Mouse (Mus musculus) hindbrain, embryonic 15.5 days (tissue): ENCODE measurements around the gene Crhr2. TPM values are rescaled to one million over a fixed set of nuclear protein-coding genes. Genes with fewer than 3 reads are reported as not detected.

Experiments used
- ATAC-seq: fragments of 200-750 bp; cut with Nextera tagmentation; 2 replicates; pipeline ENCODE4 v1.8.0; 2017; ENCODE audit warnings: low read depth, moderate number of reproducible peaks, moderate TSS enrichment; ENCODE audit not compliant: low FRiP score
- H3K27ac ChIP-seq: fragments of 300-500 bp; sonication (generic); replicated peaks from 2 replicates; pipeline ENCODE4 v1.5.1; 2015; ENCODE audit warnings: mild to moderate bottlenecking, inconsistent platforms
- H3K27me3 ChIP-seq: fragments of 300-500 bp; sonication (generic); 2 replicates; pipeline ENCODE4 v1.6.1; 2015; ENCODE audit warnings: control low read depth, inconsistent platforms
- H3K36me3 ChIP-seq: fragments of 300-500 bp; sonication (generic); 2 replicates; pipeline ENCODE4 v1.6.1; 2015; ENCODE audit warnings: control low read depth, inconsistent platforms
- H3K4me1 ChIP-seq: fragments of 300-500 bp; sonication (generic); replicated peaks from 2 replicates; pipeline ENCODE4 v1.6.1; 2015; ENCODE audit warnings: control low read depth, inconsistent platforms
- H3K4me2 ChIP-seq: fragments of 300-500 bp; sonication (generic); 2 replicates; pipeline ENCODE4 v1.6.1; 2015; ENCODE audit warnings: moderate library complexity, mild to moderate bottlenecking, inconsistent platforms
- H3K4me3 ChIP-seq: fragments of 300-500 bp; sonication (generic); 2 replicates; pipeline ENCODE4 v1.5.1; 2015; ENCODE audit warnings: mild to moderate bottlenecking, inconsistent platforms
- H3K9ac ChIP-seq: fragments of 300-500 bp; sonication (generic); 2 replicates; pipeline ENCODE4 v1.6.1; 2015; ENCODE audit warnings: inconsistent platforms
- H3K9me3 ChIP-seq: fragments of 300-500 bp; sonication (generic); 2 replicates; pipeline ENCODE4 v1.6.1; 2016; ENCODE audit warnings: control low read depth, inconsistent platforms
- WGBS: fragments of 180-500 bp; shearing (Covaris S2); methylation state at CpG from one replicate; pipeline ENCODE4 v1.1.7; 2015; 5-methylcytosine and 5-hydroxymethylcytosine counted together
- polyA plus RNA-seq: library from polyadenylated mRNA; unstranded; fragments of >200 nt; fragmentation: Nextera tagmentation; extraction: Ambion mirVana; gene quantifications from 2 replicates; pipeline ENCODE4 v1.2.1, GENCODE M21; 2015

Crhr2 gene
- polyA plus RNA-seq, 1 experiment from 2014 or later: 1.3 TPM

DNA sequence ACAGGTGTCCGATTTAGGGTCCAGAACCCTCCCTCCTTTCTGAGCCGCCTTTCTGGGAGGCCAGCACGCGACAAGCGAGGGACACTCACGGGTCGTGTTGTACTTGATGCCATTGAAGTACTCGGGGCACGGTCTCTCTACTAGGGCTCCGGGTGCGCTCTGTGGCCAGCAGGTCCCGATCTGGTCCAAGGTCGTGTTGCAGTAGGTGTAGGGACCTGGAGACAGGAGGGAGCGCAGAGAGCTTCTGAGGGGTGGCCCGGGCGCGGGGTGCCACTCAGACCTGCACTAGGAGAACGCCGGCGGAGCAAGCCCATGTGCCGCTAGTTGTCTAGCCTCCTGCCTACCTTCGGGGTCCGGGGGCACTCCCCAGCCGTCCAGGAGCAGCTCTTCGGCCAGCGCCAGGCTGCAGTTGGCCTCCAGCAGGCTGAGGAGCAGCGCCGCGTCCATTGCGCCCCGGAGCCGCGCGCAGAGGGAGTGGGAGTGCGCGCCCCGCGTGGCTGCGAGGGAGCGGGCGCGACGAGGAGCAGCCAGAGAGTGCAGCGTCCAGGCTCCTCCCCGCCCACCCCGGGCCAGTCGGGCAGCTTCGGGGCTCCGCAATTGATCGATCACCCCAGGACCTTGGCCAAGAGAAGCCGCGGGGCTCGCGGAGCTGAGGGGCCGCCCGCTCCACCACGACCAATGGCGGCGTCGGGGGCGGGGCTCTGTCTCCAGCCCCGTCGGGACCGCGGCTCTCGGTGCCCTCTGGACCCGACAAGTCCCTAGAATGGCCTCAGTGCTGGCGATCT lies 15.3 kb downstream of the Crhr2 start:
- H3K27ac ChIP-seq: no peak overlapping the region
- under 1% methylated on average over 68 of the region's 68 CpGs for WGBS
- peak overlapping the region; percentile 42 for H3K9ac ChIP-seq
- H3K27me3 ChIP-seq: peaks cover 55% of the 10 kb centered on the region
- peak overlapping the region; percentile 56 for H3K4me3 ChIP-seq
- ATAC-seq: peak; percentile 64
- H3K4me1 ChIP-seq: peaks cover 22% of the 10 kb centered on the region
- H3K36me3 ChIP-seq: no peaks in the 10 kb centered on the region
- H3K9me3 ChIP-seq: no peaks in the 10 kb centered on the region
- H3K4me2 ChIP-seq: peak overlapping the region; percentile 86

GRCm38 (mm10) chr6:55108358-55108757 lies 24.5 kb downstream of the Crhr2 start:
- Histone ChIP-seq H3K27me3 (no peaks in the 10 kb centered on the region; the same call in 1 of the 2 replicates), H3K4me2 (no peak overlapping the region), H3K9me3 (no peaks in the 10 kb centered on the region), H3K4me3 (no peak overlapping the region), H3K27ac (no peak overlapping the region), H3K9ac (no peak overlapping the region), H3K36me3 (no peaks in the 10 kb centered on the region), H3K4me1 (no peaks in the 10 kb centered on the region)
- WGBS: 18% methylated on average over 7 of the region's 7 CpGs
- no peak for ATAC-seq

DNA sequence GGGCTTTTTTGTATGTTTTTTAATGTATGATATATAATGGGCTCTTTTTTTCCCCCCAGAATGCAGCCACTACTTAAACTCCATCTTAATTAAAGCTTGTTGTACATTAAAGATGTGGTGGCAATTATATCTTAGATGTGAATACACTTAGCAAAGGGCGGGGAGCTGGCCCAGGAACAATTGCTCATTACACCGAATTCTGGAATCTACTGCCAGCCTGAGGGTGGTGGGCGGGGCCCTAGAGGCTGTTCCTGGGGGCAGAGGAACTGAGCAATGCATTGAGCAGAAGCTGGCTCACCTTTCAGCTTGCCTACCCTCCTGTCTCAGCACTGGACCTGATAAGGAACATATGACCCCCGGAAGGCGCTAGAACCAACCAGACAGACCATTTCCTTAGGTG lies 34.2 kb downstream of the Crhr2 start:
- 84% methylated on average over 5 of the region's 5 CpGs for WGBS

GRCm38 (mm10) chr6:55098030-55098429 lies 34.8 kb downstream of the Crhr2 start:
- peaks cover 5% of the 10 kb centered on the region; the same call in 1 of the 2 replicates for H3K4me1 ChIP-seq
- H3K9me3 ChIP-seq: no peaks in the 10 kb centered on the region
- H3K27me3 ChIP-seq: no peaks in the 10 kb centered on the region
- H3K4me2 ChIP-seq: no peak overlapping the region
- no peak for ATAC-seq
- WGBS: 70% methylated on average over 5 of the region's 5 CpGs
- no peak overlapping the region for H3K4me3 ChIP-seq
- no peak overlapping the region for H3K27ac ChIP-seq
- no peaks in the 10 kb centered on the region for H3K36me3 ChIP-seq
- no peak overlapping the region for H3K9ac ChIP-seq

More for the DNA sequence above, 34.2 kb downstream of the Crhr2 start:
- Histone ChIP-seq H3K9ac (no peak overlapping the region), H3K27me3 (no peaks in the 10 kb centered on the region), H3K4me3 (no peak overlapping the region), H3K4me2 (no peak overlapping the region), H3K4me1 (peaks cover 4% of the 10 kb centered on the region; the same call in 1 of the 2 replicates), H3K9me3 (no peaks in the 10 kb centered on the region), H3K27ac (no peak overlapping the region), H3K36me3 (no peaks in the 10 kb centered on the region)
- no peak for ATAC-seq

GRCm38 (mm10) chr6:55093431-55094146 lies 39.2 kb downstream of the Crhr2 start:
- no peak overlapping the region for H3K4me3 ChIP-seq
- H3K4me1 ChIP-seq: peaks cover 5% of the 10 kb centered on the region; the same call in 1 of the 2 replicates
- no peaks in the 10 kb centered on the region for H3K9me3 ChIP-seq
- H3K27me3 ChIP-seq: no peaks in the 10 kb centered on the region
- H3K27ac ChIP-seq: no peak overlapping the region
- peak; percentile 71; the same call in 1 of the 2 replicates for ATAC-seq
- H3K36me3 ChIP-seq: no peaks in the 10 kb centered on the region
- 53% methylated on average over 6 of the region's 6 CpGs for WGBS
- no peak overlapping the region for H3K9ac ChIP-seq
- H3K4me2 ChIP-seq: no peak overlapping the region

DNA sequence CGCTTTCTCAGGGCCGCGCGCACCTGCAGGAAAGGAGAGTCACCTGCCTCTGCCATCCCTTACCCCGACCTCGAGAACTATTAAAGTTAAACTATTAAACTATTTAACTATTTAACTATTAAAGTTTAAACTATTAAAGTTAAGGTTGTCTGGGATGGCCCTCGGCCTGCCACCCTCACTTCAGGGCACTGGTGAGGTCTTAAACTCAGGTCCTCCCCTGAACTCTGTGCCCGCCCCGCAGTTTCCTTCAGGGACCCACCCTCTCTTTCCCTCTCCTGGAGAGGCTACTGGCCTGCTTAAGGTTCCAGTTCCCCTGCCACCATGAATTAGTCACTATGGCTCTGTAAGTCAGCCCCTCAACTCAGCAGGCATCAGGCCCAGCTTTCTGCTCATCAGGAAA lies 41.4 kb downstream of the Crhr2 start:
- no peak overlapping the region for H3K9ac ChIP-seq

DNA sequence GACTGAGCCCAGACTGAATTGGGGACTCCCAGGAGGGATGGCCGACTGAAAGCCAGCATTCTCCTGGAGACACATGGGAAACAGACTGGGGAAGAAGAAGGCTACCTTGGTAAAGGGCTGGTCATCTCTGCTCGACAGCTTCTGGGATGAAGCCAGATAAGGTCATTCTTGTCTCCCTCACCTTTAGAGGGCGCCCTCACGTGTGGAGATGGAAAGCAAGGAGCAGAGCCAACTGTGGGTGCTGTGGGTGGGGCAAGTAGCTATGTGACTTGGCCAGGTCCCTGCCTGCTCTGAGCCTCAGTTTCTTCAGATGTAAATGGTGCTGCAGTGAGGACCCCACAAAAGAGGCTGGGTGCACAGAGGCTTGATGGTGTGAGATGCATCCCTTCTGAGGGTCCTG lies 42.2 kb downstream of the Crhr2 start:
- WGBS: 49% methylated on average over 4 of the region's 4 CpGs

More for the DNA sequence above, 41.4 kb downstream of the Crhr2 start:
- Histone ChIP-seq H3K27ac (no peak overlapping the region), H3K27me3 (no peaks in the 10 kb centered on the region), H3K9me3 (no peaks in the 10 kb centered on the region), H3K4me2 (no peak overlapping the region), H3K4me1 (peaks cover 5% of the 10 kb centered on the region; the same call in 1 of the 2 replicates), H3K36me3 (no peaks in the 10 kb centered on the region), H3K4me3 (no peak overlapping the region)
- ATAC-seq: no peak
- WGBS: 98% methylated on average over 9 of the region's 9 CpGs

GRCm38 (mm10) chr6:55087355-55087754 lies 45.5 kb downstream of the Crhr2 start:
- Histone ChIP-seq H3K4me2 (no peak overlapping the region), H3K9ac (no peak overlapping the region), H3K4me3 (no peak overlapping the region), H3K4me1 (no peaks in the 10 kb centered on the region), H3K27me3 (no peaks in the 10 kb centered on the region), H3K27ac (no peak overlapping the region), H3K36me3 (no peaks in the 10 kb centered on the region), H3K9me3 (no peaks in the 10 kb centered on the region)
- 63% methylated on average over 4 of the region's 4 CpGs for WGBS
- ATAC-seq: no peak

More for the DNA sequence above, 42.2 kb downstream of the Crhr2 start:
- Histone ChIP-seq H3K4me2 (no peak overlapping the region), H3K4me1 (peaks cover 5% of the 10 kb centered on the region; the same call in 1 of the 2 replicates), H3K9ac (no peak overlapping the region), H3K4me3 (no peak overlapping the region), H3K27ac (no peak overlapping the region), H3K36me3 (no peaks in the 10 kb centered on the region), H3K27me3 (no peaks in the 10 kb centered on the region), H3K9me3 (no peaks in the 10 kb centered on the region)
- no peak for ATAC-seq

DNA sequence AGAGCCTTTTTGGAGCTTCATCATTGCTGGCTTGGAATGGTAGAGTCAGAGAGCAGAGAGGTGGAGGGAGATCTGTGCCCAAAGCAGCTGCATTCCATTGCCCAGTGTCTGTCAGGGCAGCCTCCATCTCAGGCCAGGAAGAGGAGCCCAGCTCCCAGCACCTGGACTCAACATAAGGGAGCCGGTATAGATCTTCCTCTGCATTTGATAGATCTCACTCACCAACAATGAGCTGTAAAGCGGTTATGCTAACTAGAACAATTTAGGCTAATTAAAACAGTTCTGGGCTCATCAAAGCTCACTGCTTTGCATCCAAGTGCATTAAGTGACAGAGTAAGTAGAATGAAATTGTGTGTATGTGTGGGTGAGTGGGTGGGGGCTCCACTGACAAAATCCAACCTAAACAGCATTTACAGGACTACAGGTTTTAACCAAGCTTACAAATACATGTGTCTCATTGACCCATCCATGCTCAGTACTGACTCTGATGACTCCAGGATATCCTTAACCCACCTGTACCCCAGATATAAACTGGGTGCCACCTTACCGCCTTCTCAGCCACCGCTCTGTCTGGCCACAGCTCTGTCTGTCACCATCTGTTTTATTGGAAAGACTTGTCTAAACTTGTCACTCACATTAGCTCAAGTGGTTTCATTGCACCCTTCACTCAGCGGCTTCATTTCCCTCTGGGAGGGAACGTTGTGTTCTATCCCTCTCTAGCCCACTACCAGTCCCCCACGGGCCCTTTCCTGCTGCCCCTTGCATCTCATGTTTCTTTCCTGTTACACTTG lies 50.4 kb downstream of the Crhr2 start:
- no peak; the same call in 1 of the 2 replicates for ATAC-seq
- Histone ChIP-seq H3K36me3 (peaks cover 33% of the 10 kb centered on the region), H3K4me1 (no peaks in the 10 kb centered on the region), H3K27ac (no peak overlapping the region), H3K4me2 (no peak overlapping the region), H3K27me3 (no peaks in the 10 kb centered on the region), H3K4me3 (no peak overlapping the region), H3K9ac (no peak overlapping the region), H3K9me3 (no peaks in the 10 kb centered on the region)
- WGBS: 79% methylated on average over 7 of the region's 7 CpGs

- H3K9me3 ChIP-seq: no peaks in the 10 kb centered on the region
- peaks cover 40% of the 10 kb centered on the region for H3K36me3 ChIP-seq
- H3K9ac ChIP-seq: no peak overlapping the region
- no peak overlapping the region for H3K4me2 ChIP-seq
- H3K27me3 ChIP-seq: no peaks in the 10 kb centered on the region
- no peak overlapping the region for H3K27ac ChIP-seq
- no peaks in the 10 kb centered on the region for H3K4me1 ChIP-seq
- H3K4me3 ChIP-seq: no peak overlapping the region
- 95% methylated on average over 3 of the region's 3 CpGs for WGBS
- no peak for ATAC-seq
Observed at GRCm38 (mm10) chr6:55081379-55081778, 51.4 kb downstream of the Crhr2 start.

DNA sequence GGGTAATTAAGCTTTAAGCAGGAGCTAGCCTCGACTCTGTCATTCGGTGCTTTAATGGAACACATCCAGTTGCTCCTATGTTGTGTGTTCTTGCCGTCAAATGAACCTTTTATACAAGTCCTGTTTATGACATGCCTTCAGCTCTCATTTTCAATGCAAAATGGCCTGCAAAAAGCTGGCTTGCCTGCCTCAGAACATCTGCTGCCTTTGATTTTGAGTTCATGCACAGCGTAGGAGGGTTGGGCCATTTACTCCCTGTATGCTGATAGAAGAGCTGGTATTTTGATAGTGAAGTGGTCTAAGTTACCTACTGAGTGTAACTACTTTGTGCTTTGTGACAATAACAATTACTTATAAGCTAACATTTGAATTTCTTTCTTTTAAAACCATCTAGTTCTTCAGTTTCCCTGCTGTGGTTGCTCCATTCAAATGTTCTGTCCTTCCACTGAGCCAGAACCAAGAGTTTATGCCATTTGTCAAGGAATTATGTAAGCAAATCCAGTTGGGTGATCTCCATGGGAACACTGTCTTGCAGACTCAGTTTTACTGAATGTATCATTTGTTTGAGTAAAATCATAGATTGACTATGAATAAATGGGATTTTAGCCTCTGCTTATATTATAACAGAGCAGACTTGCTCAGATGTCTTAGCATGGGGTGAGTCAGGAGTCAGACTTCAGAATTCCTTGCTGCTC lies 56.1 kb downstream of the Crhr2 start:
- Histone ChIP-seq H3K36me3 (peaks cover 76% of the 10 kb centered on the region), H3K9ac (no peak overlapping the region)
- 73% methylated on average over 4 of the region's 4 CpGs for WGBS

More for the DNA sequence above, 56.1 kb downstream of the Crhr2 start:
- Histone ChIP-seq H3K4me2 (no peak overlapping the region), H3K9me3 (no peaks in the 10 kb centered on the region), H3K4me1 (no peaks in the 10 kb centered on the region), H3K27me3 (no peaks in the 10 kb centered on the region), H3K27ac (no peak overlapping the region), H3K4me3 (no peak overlapping the region)
- no peak for ATAC-seq
